Mouse (Mus musculus) cortical plate, adult 2 months (tissue): Measurements from ENCODE around the gene Wdr90.

Experiments used
- CTCF ChIP-seq: fragments of 200-500 bp; IDR thresholded peaks from 2 replicates; pipeline ENCODE4 v1.5.1; 2011; ENCODE audit warnings: mild to moderate bottlenecking, control low read depth, low read length; ENCODE audit not compliant: insufficient read depth; ENCODE audit errors: extremely low read depth
- POLR2A ChIP-seq: fragments of 200-500 bp; IDR thresholded peaks from 2 replicates; pipeline ENCODE4 v1.6.1; 2011; ENCODE audit warnings: mild to moderate bottlenecking, low read length, control low read depth; ENCODE audit not compliant: insufficient read depth; ENCODE audit errors: extremely low read depth

DNA sequence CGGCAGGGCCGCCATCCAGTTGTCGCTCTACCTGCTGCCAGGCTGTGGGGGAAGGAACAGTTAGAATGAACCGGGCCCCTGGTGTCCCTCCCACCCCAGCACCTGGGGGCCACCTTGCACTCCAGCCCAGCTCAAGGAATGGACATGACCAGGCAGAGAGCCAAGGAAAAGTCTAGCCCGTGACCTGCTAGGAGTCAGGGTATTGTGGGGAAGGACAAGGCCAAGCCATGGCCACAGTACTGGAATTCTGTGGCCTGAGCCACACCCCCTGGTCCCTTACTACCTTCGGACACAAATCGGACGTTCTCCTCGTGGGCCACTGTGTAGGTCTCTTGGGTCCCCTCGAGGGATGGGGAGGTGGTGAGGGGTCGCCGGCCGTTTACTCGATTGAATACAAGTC, 3.0 kb upstream of the Wdr90 start:
- TF ChIP-seq CTCF: no peak
- no peak for TF ChIP-seq POLR2A
